Mouse (Mus musculus): ENCODE results near the gene Kansl3.
A peak's percentile ranks its signal among the peaks of the same experiment; 100 is the strongest.

DNA sequence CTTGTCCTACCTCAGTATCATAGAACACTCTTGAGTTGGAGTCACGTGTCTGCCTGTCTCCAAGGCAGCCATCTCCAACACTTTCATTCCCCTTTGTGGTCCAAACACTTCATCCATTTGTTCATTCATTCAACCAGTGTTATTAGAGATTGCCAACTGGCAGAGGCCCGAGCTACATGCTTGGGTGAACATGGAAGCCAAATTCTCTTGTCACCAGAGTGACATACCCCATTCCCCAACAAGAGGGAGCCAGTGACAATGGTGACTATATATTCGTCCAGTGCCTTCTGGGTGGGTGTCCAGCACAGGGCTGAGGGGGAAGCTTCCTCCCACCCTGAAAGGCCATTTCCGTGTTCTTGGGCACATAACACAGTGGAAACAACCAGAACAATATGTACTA lies 10.6 kb upstream of the Kansl3 start:
- TF ChIP-seq CTCF (IDR thresholded peaks at IDR 0.05): peak; percentile 21
- TF ChIP-seq EP300 (IDR thresholded peaks at IDR 0.05): no peak

Measured in lung, postnatal 0 days (tissue).